Mouse (Mus musculus) liver, embryonic 11.5 days (tissue): ENCODE measurements around the gene Abcb5. TPM values are rescaled to one million over a fixed set of nuclear protein-coding genes. Genes with fewer than 3 reads are reported as not detected.

ENCODE experiments used
- ATAC-seq: fragments of 200-750 bp; cut with Nextera tagmentation; replicated peaks from 2 replicates; pipeline ENCODE4 v1.8.0; 2017; ENCODE audit warnings: moderate number of reproducible peaks, mild to moderate bottlenecking, moderate TSS enrichment, moderate library complexity; ENCODE audit not compliant: low FRiP score
- DNase-seq: peaks from one replicate; pipeline ENCODE4 v3.0.0-alpha.2; 2017; ENCODE audit warnings: low spot score
- H3K27ac ChIP-seq: fragments of 300-500 bp; sonication (generic); 2 replicates; pipeline ENCODE4 v1.5.1; 2014; ENCODE audit warnings: mild to moderate bottlenecking, low read depth, low read length, control low read depth
- H3K27me3 ChIP-seq: fragments of 300-500 bp; sonication (generic); replicated peaks from 2 replicates; pipeline ENCODE4 v1.6.1; 2014; ENCODE audit warnings: low read length, mixed read lengths; ENCODE audit not compliant: control insufficient read depth, insufficient read depth
- H3K36me3 ChIP-seq: fragments of 300-500 bp; sonication (generic); 2 replicates; pipeline ENCODE4 v1.6.1; 2014; ENCODE audit warnings: mild to moderate bottlenecking, low read length, moderate library complexity, mixed read lengths; ENCODE audit not compliant: control insufficient read depth, insufficient read depth
- H3K4me1 ChIP-seq: fragments of 300-500 bp; sonication (generic); replicated peaks from 2 replicates; pipeline ENCODE4 v1.6.1; 2014; ENCODE audit warnings: low read length, mixed read lengths; ENCODE audit not compliant: control insufficient read depth, insufficient read depth
- H3K4me2 ChIP-seq: fragments of 300-500 bp; sonication (generic); 2 replicates; pipeline ENCODE4 v1.6.1; 2014; ENCODE audit warnings: mild to moderate bottlenecking, control low read depth, moderate library complexity
- H3K4me3 ChIP-seq: fragments of 300-500 bp; sonication (generic); 2 replicates; pipeline ENCODE4 v1.5.1; 2014; ENCODE audit warnings: low read depth, low read length, control low read depth
- H3K9ac ChIP-seq: fragments of 300-500 bp; sonication (generic); 2 replicates; pipeline ENCODE4 v1.6.1; 2014; ENCODE audit warnings: low read depth, low read length, control low read depth
- H3K9me3 ChIP-seq: fragments of 300-500 bp; sonication (generic); 2 replicates; pipeline ENCODE4 v1.6.1; 2016; ENCODE audit warnings: low read length, inconsistent platforms, mixed read lengths; ENCODE audit not compliant: control insufficient read depth
- WGBS: fragments of 180-500 bp; shearing (Covaris S2); extraction: QIAGEN DNeasy Blood & Tissue Kit; methylation state at CpG from one replicate; pipeline ENCODE4 v1.1.7; 2014; 5-methylcytosine and 5-hydroxymethylcytosine counted together
- polyA plus RNA-seq: library from polyadenylated mRNA; unstranded; fragments of >200 nt; fragmentation: Nextera tagmentation; extraction: Ambion mirVana; gene quantifications from 2 replicates; pipeline ENCODE4 v1.2.1, GENCODE M21; 2014

The Abcb5 gene
- polyA plus RNA-seq, 1 experiment from 2014 or later = not detected

- Histone ChIP-seq H3K27me3 (peaks cover 97% of the 10 kb centered on the region), H3K9me3 (no peaks in the 10 kb centered on the region), H3K36me3 (no peaks in the 10 kb centered on the region), H3K27ac (no peak overlapping the region), H3K4me2 (no peak overlapping the region), H3K4me3 (no peak overlapping the region), H3K9ac (no peak overlapping the region), H3K4me1 (no peaks in the 10 kb centered on the region; the same call in none of the 2 replicates)
- 6% methylated on average over 3 of the region's 3 CpGs for WGBS
- DNase-seq = no peak
- ATAC-seq = no peak
Observed at GRCm38 (mm10) chr12:118845351-118845750, 120.9 kb downstream of the Abcb5 start.

GRCm38 (mm10) chr12:118844841-118845240 lies 121.4 kb downstream of the Abcb5 start:
- no peak for DNase-seq
- no peak overlapping the region for H3K4me3 ChIP-seq
- 7% methylated on average over 3 of the region's 3 CpGs for WGBS

GRCm38 (mm10) chr12:118844111-118844510 lies 122.1 kb downstream of the Abcb5 start:
- DNase-seq (no peak), ATAC-seq (no peak)
- H3K4me3 ChIP-seq = no peak overlapping the region
- H3K27me3 ChIP-seq = peaks cover 97% of the 10 kb centered on the region
- no peaks in the 10 kb centered on the region for H3K36me3 ChIP-seq
- no peaks in the 10 kb centered on the region; the same call in none of the 2 replicates for H3K4me1 ChIP-seq
- no peak overlapping the region for H3K4me2 ChIP-seq
- H3K9ac ChIP-seq = no peak overlapping the region
- H3K9me3 ChIP-seq = no peaks in the 10 kb centered on the region
- no peak overlapping the region for H3K27ac ChIP-seq

More at GRCm38 (mm10) chr12:118844841-118845240, 121.4 kb downstream of the Abcb5 start:
- Histone ChIP-seq H3K4me2 (no peak overlapping the region), H3K27ac (no peak overlapping the region), H3K27me3 (peaks cover 97% of the 10 kb centered on the region), H3K9ac (no peak overlapping the region), H3K36me3 (no peaks in the 10 kb centered on the region), H3K9me3 (no peaks in the 10 kb centered on the region), H3K4me1 (no peaks in the 10 kb centered on the region; the same call in none of the 2 replicates)
- ATAC-seq = no peak

GRCm38 (mm10) chr12:118842671-118843411 lies 123.4 kb downstream of the Abcb5 start:
- peak; percentile 47 for DNase-seq
- Histone ChIP-seq H3K27ac (no peak overlapping the region), H3K9ac (no peak overlapping the region), H3K4me2 (no peak overlapping the region; the same call in 1 of the 2 replicates), H3K36me3 (no peaks in the 10 kb centered on the region), H3K9me3 (no peaks in the 10 kb centered on the region), H3K4me3 (peak overlapping the region; percentile 7; the same call in 1 of the 2 replicates), H3K27me3 (peaks cover 97% of the 10 kb centered on the region), H3K4me1 (no peaks in the 10 kb centered on the region; the same call in 1 of the 2 replicates)
- WGBS = 2% methylated on average over 33 of the region's 33 CpGs
- no peak for ATAC-seq

GRCm38 (mm10) chr12:118841971-118842550 lies 124.2 kb downstream of the Abcb5 start:
- DNase-seq (no peak), ATAC-seq (no peak)
- no peaks in the 10 kb centered on the region; the same call in 1 of the 2 replicates for H3K4me1 ChIP-seq
- WGBS = 10% methylated on average over 6 of the region's 6 CpGs
- no peak overlapping the region for H3K9ac ChIP-seq
- no peak overlapping the region for H3K4me3 ChIP-seq
- H3K27me3 ChIP-seq = peaks cover 97% of the 10 kb centered on the region
- H3K36me3 ChIP-seq = no peaks in the 10 kb centered on the region
- no peak overlapping the region for H3K4me2 ChIP-seq
- no peak overlapping the region for H3K27ac ChIP-seq
- H3K9me3 ChIP-seq = no peaks in the 10 kb centered on the region

GRCm38 (mm10) chr12:118841381-118841922 lies 124.8 kb downstream of the Abcb5 start:
- no peak for DNase-seq
- 7% methylated on average over 5 of the region's 5 CpGs for WGBS
- no peak for ATAC-seq

GRCm38 (mm10) chr12:118840861-118841260 lies 125.4 kb downstream of the Abcb5 start:
- no peaks in the 10 kb centered on the region for H3K9me3 ChIP-seq
- DNase-seq = no peak

More at GRCm38 (mm10) chr12:118841381-118841922, 124.8 kb downstream of the Abcb5 start:
- H3K4me1 ChIP-seq = no peaks in the 10 kb centered on the region
- H3K9ac ChIP-seq = no peak overlapping the region
- no peak overlapping the region for H3K27ac ChIP-seq
- H3K27me3 ChIP-seq = peaks cover 97% of the 10 kb centered on the region
- no peak overlapping the region for H3K4me3 ChIP-seq
- no peaks in the 10 kb centered on the region for H3K9me3 ChIP-seq
- H3K36me3 ChIP-seq = no peaks in the 10 kb centered on the region
- H3K4me2 ChIP-seq = no peak overlapping the region

GRCm38 (mm10) chr12:118840301-118840700 lies 125.9 kb downstream of the Abcb5 start:
- no peaks in the 10 kb centered on the region for H3K9me3 ChIP-seq
- no peaks in the 10 kb centered on the region for H3K36me3 ChIP-seq
- WGBS = 3% methylated on average over 15 of the region's 15 CpGs
- peaks cover 94% of the 10 kb centered on the region for H3K27me3 ChIP-seq
- H3K27ac ChIP-seq = no peak overlapping the region
- ATAC-seq = no peak
- no peak overlapping the region for H3K4me2 ChIP-seq
- no peak overlapping the region for H3K9ac ChIP-seq
- H3K4me3 ChIP-seq = no peak overlapping the region
- DNase-seq = no peak
- no peaks in the 10 kb centered on the region for H3K4me1 ChIP-seq

More at GRCm38 (mm10) chr12:118840861-118841260, 125.4 kb downstream of the Abcb5 start:
- Histone ChIP-seq H3K36me3 (no peaks in the 10 kb centered on the region), H3K4me3 (no peak overlapping the region), H3K4me2 (no peak overlapping the region), H3K4me1 (no peaks in the 10 kb centered on the region), H3K9ac (no peak overlapping the region), H3K27me3 (peaks cover 97% of the 10 kb centered on the region), H3K27ac (no peak overlapping the region)
- no peak for ATAC-seq
- 5% methylated on average over 12 of the region's 12 CpGs for WGBS
